Mouse (Mus musculus) spleen, adult 2 months (tissue): ENCODE results near the gene Cox16. TPM values are rescaled to one million over a fixed set of nuclear protein-coding genes. Genes with fewer than 3 reads are reported as not detected.

Experiments used
- DNase-seq, 2 experiments: peaks; one replicate each; pipeline versions ENCODE4 v3.0.0 to v3.0.0-alpha.2; 2012 to 2021; ENCODE audit warnings: low spot score in 2 of 2, low read depth in 1 of 2
- H3K27ac ChIP-seq: fragments of 200-500 bp; 2 replicates; pipeline ENCODE4 v1.5.1; 2012; ENCODE audit warnings: low read length, inconsistent platforms; ENCODE audit not compliant: insufficient read depth
- H3K27me3 ChIP-seq: fragments of 200-500 bp; 2 replicates; pipeline ENCODE4 v1.6.1; 2012; ENCODE audit warnings: mild to moderate bottlenecking, moderate library complexity, low read length, inconsistent platforms; ENCODE audit not compliant: control insufficient read depth, insufficient read depth
- H3K36me3 ChIP-seq: fragments of 200-500 bp; 2 replicates; pipeline ENCODE4 v1.6.1; 2012; ENCODE audit warnings: mild to moderate bottlenecking, low read length, inconsistent platforms; ENCODE audit not compliant: control insufficient read depth, insufficient read depth
- H3K4me1 ChIP-seq: fragments of 200-500 bp; 2 replicates; pipeline ENCODE4 v1.6.1; 2011; ENCODE audit warnings: inconsistent platforms; ENCODE audit not compliant: control insufficient read depth, insufficient read depth, insufficient read length
- H3K4me3 ChIP-seq: fragments of 200-500 bp; 2 replicates; pipeline ENCODE4 v1.5.1; 2011; ENCODE audit warnings: mild to moderate bottlenecking, inconsistent platforms; ENCODE audit not compliant: insufficient read depth, insufficient read length; ENCODE audit errors: extremely low read depth
- CTCF ChIP-seq: fragments of 200-500 bp; IDR thresholded peaks from 2 replicates; pipeline ENCODE4 v1.5.1; 2011; ENCODE audit warnings: mild to moderate bottlenecking, inconsistent platforms; ENCODE audit not compliant: insufficient read depth, insufficient read length, insufficient replicate concordance; ENCODE audit errors: extremely low read depth
- POLR2A ChIP-seq: fragments of 200-500 bp; IDR thresholded peaks from 2 replicates; pipeline ENCODE4 v1.6.1; 2011; ENCODE audit warnings: low read depth, low read length, inconsistent platforms
- WGBS: fragments of 180-500 bp; shearing (Covaris S2); methylation state at CpG from one replicate; pipeline ENCODE4 v1.1.7; 2018; 5-methylcytosine and 5-hydroxymethylcytosine counted together
- polyA plus RNA-seq: library from polyadenylated mRNA; depleted of rRNA; stranded (reverse); fragments of >200 nt; gene quantifications from 2 replicates; pipeline ENCODE4 v1.2.3, GENCODE M21; 2012; rRNA removed

Gene Cox16
- polyA plus RNA-seq, 1 experiment: 47.6 TPM

GRCm38 (mm10) chr12:81324991-81325390 is 159.9 kb downstream of the Cox16 start:
- DNase-seq: no peak
- WGBS: 84% methylated on average over 3 of the region's 3 CpGs
- Histone ChIP-seq H3K27me3 (no peaks in the 10 kb centered on the region), H3K4me1 (no peaks in the 10 kb centered on the region), H3K27ac (no peak overlapping the region), H3K36me3 (no peaks in the 10 kb centered on the region), H3K4me3 (no peak overlapping the region)
- TF ChIP-seq CTCF (no peak), POLR2A (no peak)

DNA sequence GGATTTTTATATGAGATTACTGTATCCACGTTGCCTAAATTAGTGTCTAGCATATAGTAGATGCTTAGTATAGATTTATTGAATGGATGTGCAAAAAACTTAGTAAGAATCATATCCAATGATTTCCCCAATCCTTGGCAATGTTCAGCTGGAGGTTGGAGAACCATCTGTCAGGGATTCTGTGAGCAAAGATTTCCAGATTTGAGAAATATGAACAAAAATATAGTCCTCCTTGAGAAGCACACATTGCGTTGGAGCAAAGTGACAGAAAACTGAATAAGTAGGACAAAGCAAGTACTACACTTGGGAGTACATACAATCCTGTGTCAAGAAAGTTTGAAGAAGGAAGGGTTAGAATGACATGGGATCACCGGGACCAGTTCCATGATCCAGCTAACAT is 160.8 kb downstream of the Cox16 start:
- no peaks in the 10 kb centered on the region for H3K27me3 ChIP-seq
- no peaks in the 10 kb centered on the region for H3K4me1 ChIP-seq
- no peak for DNase-seq
- no peak for TF ChIP-seq POLR2A
- no peak for TF ChIP-seq CTCF
- H3K27ac ChIP-seq: no peak overlapping the region
- H3K36me3 ChIP-seq: no peaks in the 10 kb centered on the region
- 90% methylated on average over 3 of the region's 3 CpGs for WGBS
- H3K4me3 ChIP-seq: no peak overlapping the region

- Histone ChIP-seq H3K4me3 (no peak overlapping the region), H3K27me3 (no peaks in the 10 kb centered on the region), H3K36me3 (no peaks in the 10 kb centered on the region), H3K27ac (no peak overlapping the region), H3K4me1 (no peaks in the 10 kb centered on the region)
- no peak for DNase-seq
- 100% methylated on average over 1 of the region's 1 CpGs for WGBS
- TF ChIP-seq POLR2A (no peak), CTCF (no peak)
Observed at GRCm38 (mm10) chr12:81321021-81321420, 163.9 kb downstream of the Cox16 start.

- no peak overlapping the region for H3K27ac ChIP-seq
- DNase-seq: no peak
- 63% methylated on average over 2 of the region's 2 CpGs for WGBS
- no peak for TF ChIP-seq POLR2A
- TF ChIP-seq CTCF: no peak
- H3K36me3 ChIP-seq: no peaks in the 10 kb centered on the region
- H3K4me1 ChIP-seq: no peaks in the 10 kb centered on the region
- no peak overlapping the region for H3K4me3 ChIP-seq
- H3K27me3 ChIP-seq: no peaks in the 10 kb centered on the region
Observed at GRCm38 (mm10) chr12:81317811-81318210, 167.1 kb downstream of the Cox16 start.

DNA sequence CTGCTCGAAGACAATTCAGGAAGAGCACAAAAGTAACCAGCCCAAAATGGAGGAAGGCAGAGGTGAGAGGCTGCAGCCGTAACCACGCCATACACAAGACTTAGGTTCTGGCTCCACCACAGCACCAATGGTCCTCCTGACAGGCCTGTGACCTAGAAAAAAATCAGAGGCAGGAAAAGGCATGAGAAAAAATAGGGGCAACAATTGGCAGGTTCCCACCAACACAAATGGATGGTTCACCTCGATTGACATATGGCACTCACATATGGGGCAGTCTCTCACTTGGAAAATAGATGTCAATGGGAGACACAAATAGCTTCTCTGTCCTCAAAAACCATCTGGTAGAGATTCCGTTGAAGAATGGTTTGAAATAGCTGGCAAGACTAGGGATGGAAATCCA is 169.0 kb downstream of the Cox16 start:
- TF ChIP-seq POLR2A (no peak), CTCF (no peak)
- no peaks in the 10 kb centered on the region for H3K27me3 ChIP-seq
- no peak overlapping the region for H3K4me3 ChIP-seq
- no peaks in the 10 kb centered on the region for H3K4me1 ChIP-seq
- H3K36me3 ChIP-seq: no peaks in the 10 kb centered on the region
- DNase-seq: no peak
- 87% methylated on average over 5 of the region's 5 CpGs for WGBS
- no peak overlapping the region for H3K27ac ChIP-seq

Other genes with a start within 250 kb of the Cox16 start
- gene Slc8a3, start 151.9 kb downstream of the Cox16 start, polyA plus RNA-seq: not detected in 2 replicates
- gene Gm4787, start 105.7 kb downstream of the Cox16 start, polyA plus RNA-seq: 0.08 and 0.30 TPM in 2 replicates
- 0.20 and 0.35 TPM in 2 replicates for gene Adam4, start 63.2 kb downstream of the Cox16 start, polyA plus RNA-seq
- 4.7 and 7.5 TPM in 2 replicates for gene Gm20498, start 47.8 kb upstream of the Cox16 start, polyA plus RNA-seq
- gene Synj2bp, start 47.8 kb upstream of the Cox16 start, polyA plus RNA-seq: 10.7 and 13.7 TPM in 2 replicates
- 0.02 TPM in 1 of 2 replicates, not detected in the other for gene Adam21, start 83.3 kb upstream of the Cox16 start, polyA plus RNA-seq
- gene Med6, start 109.9 kb upstream of the Cox16 start, polyA plus RNA-seq: 2.8 and 3.3 TPM in 2 replicates
- gene Ttc9, start 146.1 kb upstream of the Cox16 start, polyA plus RNA-seq: 0.33 and 0.40 TPM in 2 replicates